Mouse (Mus musculus) small intestine, adult 2 months (tissue): ENCODE results near the gene Ctnnd1.

ENCODE experiments used
- CTCF ChIP-seq: fragments of 200-500 bp; IDR thresholded peaks from 2 replicates; pipeline ENCODE4 v1.5.1; 2012; ENCODE audit warnings: low read depth, mild to moderate bottlenecking, control low read depth, inconsistent platforms, low read length, moderate library complexity, mixed read lengths; ENCODE audit not compliant: insufficient replicate concordance, insufficient read length; ENCODE audit errors: extremely low read depth
- POLR2A ChIP-seq: fragments of 200-500 bp; IDR thresholded peaks from 2 replicates; pipeline ENCODE4 v1.6.1; 2012; ENCODE audit warnings: low read depth, mild to moderate bottlenecking, control low read depth, inconsistent platforms, low read length, moderate library complexity

- no peak for TF ChIP-seq CTCF
- no peak for TF ChIP-seq POLR2A
Measured at GRCm38 (mm10) chr2:84637452-84638165, 13.0 kb downstream of the Ctnnd1 start.
